Mouse (Mus musculus): ENCODE measurements around the gene Crmp1. TPM values are rescaled to one million over a fixed set of nuclear protein-coding genes. Genes with fewer than 3 reads are reported as not detected.

Gene Crmp1
- polyA plus RNA-seq, 2 experiments: 0.18 to 0.49 TPM

DNA sequence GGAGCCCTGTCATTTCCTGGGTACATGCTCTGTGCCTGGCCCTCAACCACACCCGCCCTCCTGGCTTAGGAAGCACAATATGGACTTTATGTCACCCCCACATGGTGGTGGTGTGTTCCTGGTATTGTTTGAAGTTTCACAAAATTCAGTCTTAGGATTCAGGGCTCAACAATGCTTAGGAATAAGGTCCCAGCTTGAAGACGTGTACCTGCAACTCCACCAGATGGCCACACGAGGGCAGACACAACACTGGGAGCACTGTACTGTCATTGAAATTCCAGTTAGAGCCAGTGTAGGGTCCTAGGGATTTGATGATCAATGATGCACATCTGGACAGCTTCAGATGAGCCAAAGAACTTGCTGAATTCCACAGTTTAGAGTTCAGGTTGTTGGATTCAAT lies 47.5 kb downstream of the Crmp1 start:
- no peak overlapping the region for H3K4me3 ChIP-seq (ENCODE audit: insufficient read depth in 1 of 2, low read depth in 2 of 2, low read length in 2 of 2)
- ATAC-seq (ENCODE audit: insufficient read depth): no peak
- peak in 1 of 3 experiments; percentile 2 for DNase-seq (ENCODE audit: low read depth in 3 of 3, low spot score in 3 of 3)
- no peaks in the 10 kb centered on the region for H3K9me3 ChIP-seq (ENCODE audit: control insufficient read depth, low read length)
- 14% methylated on average over 3 of the region's 3 CpGs for WGBS (ENCODE audit: insufficient replicate concordance)
- H3K27ac ChIP-seq: no peak overlapping the region
- no peaks in the 10 kb centered on the region for H3K4me1 ChIP-seq (replicated peaks; ENCODE audit: control insufficient read depth in 2 of 2, insufficient read depth in 2 of 2, low read length in 1 of 2)
- H3K27me3 ChIP-seq (ENCODE audit: control insufficient read depth, insufficient read depth, low read length): no peaks in the 10 kb centered on the region
- H3K36me3 ChIP-seq (replicated peaks; ENCODE audit: control insufficient read depth, insufficient read depth, low read depth): no peaks in the 10 kb centered on the region
- no peak overlapping the region for H3K9ac ChIP-seq (replicated peaks)
- TF ChIP-seq CTCF (IDR thresholded peaks at IDR 0.05; ENCODE audit: low read depth): peak; percentile 81
- TF ChIP-seq EP300 (IDR thresholded peaks at IDR 0.05; ENCODE audit: low read depth): no peak
- no peak overlapping the region for H3K4me2 ChIP-seq (ENCODE audit: low read depth)

GRCm38 (mm10) chr5:37290983-37291382 lies 49.2 kb downstream of the Crmp1 start:
- H3K9me3 ChIP-seq (ENCODE audit: control insufficient read depth, low read length): no peaks in the 10 kb centered on the region
- TF ChIP-seq EP300 (IDR thresholded peaks at IDR 0.05; ENCODE audit: low read depth) (no peak), CTCF (IDR thresholded peaks at IDR 0.05; ENCODE audit: low read depth) (peak; percentile 85)
- no peaks in the 10 kb centered on the region for H3K27me3 ChIP-seq (ENCODE audit: control insufficient read depth, insufficient read depth, low read length)
- H3K4me1 ChIP-seq (replicated peaks; ENCODE audit: control insufficient read depth in 2 of 2, insufficient read depth in 2 of 2, low read length in 1 of 2): no peaks in the 10 kb centered on the region
- no peak overlapping the region for H3K4me3 ChIP-seq (ENCODE audit: insufficient read depth in 1 of 2, low read depth in 2 of 2, low read length in 2 of 2)
- no peak overlapping the region for H3K9ac ChIP-seq (replicated peaks)
- no peak overlapping the region for H3K27ac ChIP-seq
- no peak overlapping the region for H3K4me2 ChIP-seq (ENCODE audit: low read depth)
- no peak for DNase-seq (ENCODE audit: low read depth in 3 of 3, low spot score in 3 of 3)
- ATAC-seq (ENCODE audit: insufficient read depth): no peak
- H3K36me3 ChIP-seq (replicated peaks; ENCODE audit: control insufficient read depth, insufficient read depth, low read depth): no peaks in the 10 kb centered on the region
- 46% methylated on average over 9 of the region's 9 CpGs for WGBS (ENCODE audit: insufficient replicate concordance)

- ATAC-seq (ENCODE audit: insufficient read depth): no peak
- DNase-seq (ENCODE audit: low read depth in 3 of 3, low spot score in 3 of 3): no peak
- TF ChIP-seq CTCF (IDR thresholded peaks at IDR 0.05; ENCODE audit: low read depth) (no peak), EP300 (IDR thresholded peaks at IDR 0.05; ENCODE audit: low read depth) (no peak)
- Histone ChIP-seq H3K9me3 (ENCODE audit: control insufficient read depth, low read length) (no peaks in the 10 kb centered on the region), H3K9ac (replicated peaks) (no peak overlapping the region), H3K27me3 (ENCODE audit: control insufficient read depth, insufficient read depth, low read length) (no peaks in the 10 kb centered on the region), H3K4me1 (replicated peaks; ENCODE audit: control insufficient read depth in 2 of 2, insufficient read depth in 2 of 2, low read length in 1 of 2) (no peaks in the 10 kb centered on the region), H3K36me3 (replicated peaks; ENCODE audit: control insufficient read depth, insufficient read depth, low read depth) (no peaks in the 10 kb centered on the region), H3K4me3 (ENCODE audit: insufficient read depth in 1 of 2, low read depth in 2 of 2, low read length in 2 of 2) (no peak overlapping the region), H3K27ac (no peak overlapping the region), H3K4me2 (ENCODE audit: low read depth) (no peak overlapping the region)
- 58% methylated on average over 10 of the region's 10 CpGs for whole genome bisulfite sequencing (ENCODE audit: insufficient replicate concordance)
Measured at GRCm38 (mm10) chr5:37296717-37297116, 55.0 kb downstream of the Crmp1 start.

DNA sequence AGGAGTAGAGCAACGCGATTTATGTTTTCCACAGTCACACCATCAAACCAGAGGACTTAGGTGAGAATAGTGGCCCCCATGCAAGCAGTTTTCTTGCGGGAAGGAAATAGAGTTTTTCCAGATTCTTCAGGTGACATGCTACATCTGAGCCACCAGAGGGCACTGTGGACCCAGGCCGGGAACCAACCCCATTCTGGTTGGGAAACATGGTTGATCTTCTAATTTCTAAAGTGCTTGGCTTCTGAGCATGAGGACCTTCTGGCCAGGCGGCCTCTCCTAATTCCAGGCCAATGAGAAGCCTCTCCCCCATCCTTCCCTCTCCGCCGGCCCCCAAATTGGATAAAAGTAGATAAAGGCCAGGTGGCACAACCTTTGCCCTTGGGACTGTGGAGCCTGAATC lies 56.6 kb downstream of the Crmp1 start:
- Histone ChIP-seq H3K27me3 (ENCODE audit: control insufficient read depth, insufficient read depth, low read length) (no peaks in the 10 kb centered on the region), H3K36me3 (replicated peaks; ENCODE audit: control insufficient read depth, insufficient read depth, low read depth) (no peaks in the 10 kb centered on the region), H3K9me3 (ENCODE audit: control insufficient read depth, low read length) (no peaks in the 10 kb centered on the region), H3K4me2 (ENCODE audit: low read depth) (no peak overlapping the region), H3K4me3 (ENCODE audit: insufficient read depth in 1 of 2, low read depth in 2 of 2, low read length in 2 of 2) (no peak overlapping the region), H3K27ac (no peak overlapping the region), H3K9ac (replicated peaks) (no peak overlapping the region), H3K4me1 (replicated peaks; ENCODE audit: control insufficient read depth in 2 of 2, insufficient read depth in 2 of 2, low read length in 1 of 2) (no peaks in the 10 kb centered on the region)
- 23% methylated on average over 7 of the region's 7 CpGs for WGBS (ENCODE audit: insufficient replicate concordance)
- ATAC-seq (ENCODE audit: insufficient read depth) (no peak), DNase-seq (ENCODE audit: low read depth in 3 of 3, low spot score in 3 of 3) (no peak)
- TF ChIP-seq EP300 (IDR thresholded peaks at IDR 0.05; ENCODE audit: low read depth) (no peak), CTCF (IDR thresholded peaks at IDR 0.05; ENCODE audit: low read depth) (peak; percentile 80)

GRCm38 (mm10) chr5:37310026-37310425 lies 68.3 kb downstream of the Crmp1 start:
- no peak overlapping the region for H3K27ac ChIP-seq
- H3K4me2 ChIP-seq (ENCODE audit: low read depth): no peak overlapping the region
- H3K27me3 ChIP-seq (ENCODE audit: control insufficient read depth, insufficient read depth, low read length): no peaks in the 10 kb centered on the region
- WGBS (ENCODE audit: insufficient replicate concordance): 70% methylated on average over 9 of the region's 9 CpGs
- no peaks in the 10 kb centered on the region for H3K9me3 ChIP-seq (ENCODE audit: control insufficient read depth, low read length)
- no peak overlapping the region for H3K4me3 ChIP-seq (ENCODE audit: insufficient read depth in 1 of 2, low read depth in 2 of 2, low read length in 2 of 2)
- no peaks in the 10 kb centered on the region for H3K36me3 ChIP-seq (replicated peaks; ENCODE audit: control insufficient read depth, insufficient read depth, low read depth)
- H3K4me1 ChIP-seq (replicated peaks; ENCODE audit: control insufficient read depth in 2 of 2, insufficient read depth in 2 of 2, low read length in 1 of 2): no peaks in the 10 kb centered on the region
- DNase-seq (ENCODE audit: low read depth in 3 of 3, low spot score in 3 of 3): no peak
- TF ChIP-seq CTCF (IDR thresholded peaks at IDR 0.05; ENCODE audit: low read depth) (no peak), EP300 (IDR thresholded peaks at IDR 0.05; ENCODE audit: low read depth) (no peak)
- H3K9ac ChIP-seq (replicated peaks): no peak overlapping the region
- ATAC-seq (ENCODE audit: insufficient read depth): no peak
